Mouse (Mus musculus): Measurements from ENCODE around the gene Ndufs2.

The Ndufs2 gene

DNA sequence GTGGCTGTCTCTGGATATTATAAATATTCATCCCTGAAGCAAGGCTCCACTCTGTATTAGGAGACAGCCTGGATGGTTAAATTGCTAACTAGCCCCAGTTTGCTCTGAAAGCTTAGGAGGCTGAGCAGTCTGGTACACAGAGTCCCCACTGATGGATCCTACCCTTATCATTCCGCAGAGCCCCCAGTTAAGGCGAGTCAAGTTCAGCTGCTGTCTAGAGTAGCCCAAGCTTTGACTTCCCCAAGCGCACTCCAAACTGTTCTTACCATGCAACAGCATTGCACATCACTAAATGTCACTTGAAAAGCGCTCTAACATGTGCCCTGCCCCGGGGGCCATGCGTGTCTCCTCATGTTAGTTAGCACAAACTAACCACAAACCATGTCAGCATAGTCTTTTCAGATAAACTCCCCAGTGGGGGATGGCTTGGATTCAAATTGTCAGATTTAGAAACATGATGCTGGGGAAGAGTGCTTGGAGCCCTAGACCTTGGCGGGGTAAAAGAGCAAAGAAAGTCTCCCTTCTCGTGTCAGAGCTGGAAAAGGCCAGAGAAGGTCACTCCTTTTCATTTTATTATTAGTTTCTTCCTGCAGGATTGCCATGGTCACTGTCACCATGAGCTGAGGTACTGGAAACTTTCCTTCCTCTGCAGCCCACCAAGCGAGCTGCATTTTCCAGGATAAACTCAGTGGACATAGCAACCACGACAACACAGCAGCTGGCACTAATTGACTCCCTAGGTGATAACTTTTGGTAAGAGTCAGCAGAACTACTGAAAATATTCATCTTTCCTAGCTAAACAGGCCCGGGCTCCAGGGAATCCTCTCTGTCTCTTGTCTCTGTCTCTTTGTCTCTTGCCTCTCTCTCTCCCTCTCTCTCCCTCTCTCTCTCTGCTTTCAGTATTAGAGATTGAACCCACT is 57.0 kb downstream of the Ndufs2 start:
- DNase-seq, result no peak

DNA sequence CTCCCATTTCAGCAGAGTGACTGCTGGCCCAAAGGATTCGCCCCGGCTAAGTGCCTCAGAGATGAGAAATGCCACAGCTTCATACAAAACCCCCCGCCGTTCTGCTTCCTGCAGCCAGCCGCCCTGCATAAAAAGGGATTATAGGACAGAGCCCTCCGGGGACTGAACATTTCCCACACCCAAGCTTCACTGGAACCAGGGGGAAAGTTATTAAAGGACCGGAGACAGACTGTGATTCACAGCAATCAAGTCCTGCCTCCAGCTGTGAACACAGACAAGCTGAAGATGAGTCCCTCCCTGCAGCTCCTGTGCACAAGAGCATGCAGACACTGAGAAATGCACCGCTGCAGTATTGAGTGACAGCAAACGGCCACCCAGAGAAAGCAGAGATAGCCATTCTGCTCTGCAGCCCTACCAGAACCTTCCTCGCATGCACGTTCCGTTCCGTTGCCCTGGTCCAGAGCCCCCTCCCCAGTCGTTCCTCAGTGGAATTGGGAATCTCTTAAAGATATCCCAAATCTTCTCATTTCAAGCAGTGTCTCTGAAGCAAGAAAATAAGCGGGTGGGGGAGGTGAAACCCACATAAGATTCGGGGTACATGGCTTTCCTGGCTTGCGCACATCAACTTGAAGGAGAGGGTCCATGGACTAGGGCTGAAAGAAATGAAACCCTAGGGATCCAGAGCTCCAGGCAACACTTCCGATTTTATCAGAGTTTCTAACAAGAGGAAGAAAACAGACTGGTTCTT is 57.9 kb downstream of the Ndufs2 start:
- no peak for DNase-seq

DNA sequence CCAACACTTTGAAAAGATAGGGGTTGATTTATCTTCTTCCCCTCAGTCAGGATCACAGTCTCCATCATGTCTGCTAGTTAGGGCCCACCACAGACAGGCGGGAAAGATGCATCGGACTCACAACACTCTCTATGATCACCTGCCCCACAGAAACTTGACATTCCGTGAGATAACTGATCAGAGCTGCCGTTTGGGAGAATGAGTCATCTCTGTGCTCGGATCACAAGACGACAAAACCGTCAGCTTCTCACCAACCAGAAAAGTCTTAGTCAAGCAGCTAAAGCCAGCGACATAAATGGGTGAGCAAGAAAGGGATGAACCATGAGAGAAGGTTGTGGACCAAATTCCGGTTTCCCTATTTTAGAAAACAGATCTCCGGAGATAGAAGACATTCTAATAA is 58.9 kb downstream of the Ndufs2 start:
- no peak for DNase-seq

DNA sequence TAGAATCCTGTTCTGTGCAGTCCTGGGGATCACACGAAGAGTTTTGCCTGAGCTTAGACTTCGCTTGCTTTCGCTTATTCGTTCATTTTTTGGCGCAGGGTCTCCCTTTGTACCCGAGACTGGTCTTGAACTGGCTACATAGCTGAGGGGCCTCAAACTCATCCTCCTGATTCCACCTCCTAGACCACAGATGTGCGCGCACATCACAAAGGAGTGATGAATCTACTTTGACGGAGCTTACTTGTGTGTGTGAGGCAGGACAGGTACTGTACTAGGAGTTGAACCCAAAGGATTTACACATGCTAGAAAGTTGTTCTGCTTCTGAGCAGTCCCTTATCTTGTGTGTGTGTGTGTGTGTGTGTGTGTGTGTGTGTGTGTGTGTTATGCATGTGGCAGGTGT is 60.4 kb downstream of the Ndufs2 start:
- no peak for DNase-seq

- no peak for DNase-seq
These were observed 61.6 kb downstream of the Ndufs2 start for GRCm38 (mm10) chr1:171189476-171190114.

DNA sequence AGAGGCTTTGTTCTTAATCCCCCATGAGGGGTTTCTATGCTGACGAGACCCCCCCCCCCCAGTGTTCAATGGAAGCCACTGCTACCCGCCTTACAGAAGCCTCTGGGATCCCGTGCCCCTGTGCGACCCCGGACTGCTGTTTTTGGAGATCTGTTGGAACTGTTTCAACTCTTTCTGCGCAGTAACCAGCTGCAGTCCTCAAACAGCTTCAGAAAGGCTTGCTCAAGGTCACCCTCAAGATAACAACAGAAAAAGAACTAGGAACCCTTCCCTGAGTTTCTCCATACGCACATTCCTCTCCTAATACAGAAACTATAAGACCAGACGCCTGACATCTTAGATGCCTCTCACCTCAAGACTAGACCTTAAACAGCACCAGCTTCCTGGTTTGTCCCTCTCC is 62.1 kb downstream of the Ndufs2 start:
- no peak for DNase-seq

GRCm38 (mm10) chr1:171187851-171188700 is 63.1 kb downstream of the Ndufs2 start:
- DNase-seq, result no peak

GRCm38 (mm10) chr1:171185655-171186054 is 65.5 kb downstream of the Ndufs2 start:
- no peak for DNase-seq
